Mouse (Mus musculus) kidney, postnatal 25 days (tissue): ENCODE measurements around the gene Fam32a.

Experiments
- DNase-seq, 2 experiments: peaks; one replicate each; pipeline ENCODE4 v3.0.0; 2021; ENCODE audit warnings: mixed read lengths in 2 of 2

Fam32a gene

DNA sequence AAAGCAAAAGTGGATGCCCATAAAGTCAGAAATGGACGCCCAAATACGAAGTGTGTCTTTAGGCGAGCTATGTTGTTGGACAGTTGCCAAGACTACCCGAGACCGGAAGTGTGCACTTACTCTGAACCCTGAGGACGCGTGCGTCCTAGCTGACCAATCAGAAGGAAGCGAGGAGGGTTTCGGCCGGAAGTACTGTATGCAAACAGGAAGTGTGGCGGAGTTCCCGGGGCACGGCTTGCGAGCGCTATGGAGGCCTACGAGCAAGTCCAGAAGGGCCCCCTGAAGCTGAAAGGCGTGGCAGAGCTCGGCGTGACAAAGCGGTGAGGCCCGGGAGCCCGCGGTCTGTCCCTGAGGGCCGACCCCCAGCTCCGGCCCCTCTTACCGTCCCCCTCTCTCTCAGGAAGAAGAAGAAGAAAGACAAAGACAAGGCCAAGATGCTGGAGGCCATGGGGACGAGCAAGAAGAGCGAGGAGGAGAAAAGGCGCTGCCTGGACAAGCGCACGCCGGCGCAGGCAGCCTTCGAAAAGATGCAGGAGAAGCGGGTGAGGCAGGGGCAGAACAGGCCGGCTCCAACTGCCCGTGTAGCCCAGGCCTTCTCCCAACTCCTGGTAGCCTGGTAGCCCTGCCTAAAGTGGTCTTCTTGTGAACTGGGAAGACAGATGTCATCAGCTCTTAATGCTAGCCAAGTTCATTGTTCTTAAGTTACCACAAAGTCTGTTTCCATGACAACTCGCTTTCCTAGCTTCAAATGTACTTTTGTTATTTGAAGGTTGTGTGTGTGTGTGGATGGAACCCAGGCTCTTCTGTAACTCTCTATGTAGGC lies at the start of gene Fam32a:
Gene Fam32a, plus strand, starts transcription at position 190 of the 823 bp plus-strand sequence.
- DNase-seq = peak; percentile 94 to 96

DNA sequence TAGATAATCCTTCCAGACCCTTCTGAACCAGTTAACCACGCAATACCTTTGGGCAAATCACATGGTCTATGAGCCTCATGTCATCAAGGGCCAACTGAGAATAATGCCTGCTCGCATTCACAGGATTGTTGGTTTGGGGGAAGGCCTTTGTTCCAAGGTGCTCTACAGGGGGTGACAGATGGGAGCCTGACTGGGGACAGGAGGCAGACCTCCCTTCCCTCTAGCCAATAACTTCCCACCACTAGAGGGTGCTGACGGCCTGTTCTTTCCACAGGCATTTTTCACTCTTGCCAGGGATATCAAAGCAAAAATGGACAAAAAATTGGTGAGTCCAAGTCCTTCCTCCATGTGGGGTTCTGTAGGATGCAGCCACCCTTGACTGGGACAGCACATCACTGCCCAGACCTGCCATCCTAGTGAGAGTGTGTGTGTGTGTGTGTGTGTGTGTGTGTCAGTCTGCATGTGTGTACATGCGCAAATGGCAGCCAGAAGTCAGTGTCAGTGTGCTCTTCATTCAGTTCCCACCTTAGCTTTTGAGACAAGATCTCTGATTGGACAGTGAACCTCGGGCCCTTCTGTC lies 42.1 kb upstream of the Fam32a start:
- DNase-seq = peak; percentile 59 to 87

DNA sequence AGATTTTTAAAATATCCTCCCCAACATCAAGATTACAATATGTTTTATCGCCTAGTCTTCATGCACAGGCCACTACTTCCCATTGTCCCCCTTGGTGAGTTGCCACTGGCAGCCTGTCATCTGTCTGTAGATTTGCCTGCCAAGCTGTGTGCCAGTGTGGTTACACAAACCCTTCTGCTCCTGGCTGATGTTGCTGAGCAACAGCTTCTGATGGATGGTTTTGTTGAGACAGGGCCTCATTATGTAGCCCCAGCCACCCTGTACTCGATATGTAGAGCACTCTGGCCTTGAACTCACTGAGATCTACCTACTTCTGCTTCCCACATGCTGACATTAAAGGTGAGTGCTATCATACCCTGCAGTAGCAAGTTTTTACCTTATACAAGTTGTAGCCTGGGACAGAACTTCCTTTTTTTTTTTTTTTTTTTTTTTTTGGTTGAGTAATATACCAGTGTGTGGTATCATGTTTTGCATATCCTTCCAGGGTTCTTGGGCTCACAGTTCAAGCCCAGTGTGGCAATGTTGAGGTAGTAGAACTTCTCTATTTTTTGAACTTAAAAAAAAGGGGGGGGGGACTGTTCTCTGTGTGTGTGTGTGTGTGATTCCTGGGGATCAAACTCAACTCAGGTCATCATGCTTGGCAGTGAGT lies 35.9 kb upstream of the Fam32a start:
- no peak for DNase-seq

DNA sequence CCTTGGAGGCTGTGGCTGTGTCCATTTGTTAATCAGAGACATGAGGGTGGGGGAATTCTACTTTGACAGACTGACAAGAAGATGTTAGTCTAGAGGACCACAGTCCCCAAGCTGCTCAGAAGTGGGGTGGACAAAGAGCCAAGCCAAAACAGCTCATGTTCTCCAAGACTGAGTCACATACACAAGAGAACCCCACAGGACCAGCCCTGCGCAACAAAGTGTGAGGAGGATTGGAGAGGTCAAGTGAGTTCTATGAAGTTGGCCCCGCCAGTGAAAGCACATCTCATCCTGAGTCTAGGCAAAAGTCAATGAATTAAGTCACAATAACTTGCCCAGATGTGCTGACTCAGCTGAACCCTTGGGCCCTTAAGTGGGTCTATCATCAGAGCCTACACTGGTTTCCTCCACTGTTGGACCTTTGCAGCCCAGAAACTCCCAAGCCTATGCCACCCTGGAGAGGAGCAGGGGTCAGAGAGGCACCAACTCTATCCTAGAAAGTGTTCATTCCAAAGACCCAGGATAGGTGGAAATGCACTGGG lies 31.7 kb upstream of the Fam32a start:
- DNase-seq = no peak

DNA sequence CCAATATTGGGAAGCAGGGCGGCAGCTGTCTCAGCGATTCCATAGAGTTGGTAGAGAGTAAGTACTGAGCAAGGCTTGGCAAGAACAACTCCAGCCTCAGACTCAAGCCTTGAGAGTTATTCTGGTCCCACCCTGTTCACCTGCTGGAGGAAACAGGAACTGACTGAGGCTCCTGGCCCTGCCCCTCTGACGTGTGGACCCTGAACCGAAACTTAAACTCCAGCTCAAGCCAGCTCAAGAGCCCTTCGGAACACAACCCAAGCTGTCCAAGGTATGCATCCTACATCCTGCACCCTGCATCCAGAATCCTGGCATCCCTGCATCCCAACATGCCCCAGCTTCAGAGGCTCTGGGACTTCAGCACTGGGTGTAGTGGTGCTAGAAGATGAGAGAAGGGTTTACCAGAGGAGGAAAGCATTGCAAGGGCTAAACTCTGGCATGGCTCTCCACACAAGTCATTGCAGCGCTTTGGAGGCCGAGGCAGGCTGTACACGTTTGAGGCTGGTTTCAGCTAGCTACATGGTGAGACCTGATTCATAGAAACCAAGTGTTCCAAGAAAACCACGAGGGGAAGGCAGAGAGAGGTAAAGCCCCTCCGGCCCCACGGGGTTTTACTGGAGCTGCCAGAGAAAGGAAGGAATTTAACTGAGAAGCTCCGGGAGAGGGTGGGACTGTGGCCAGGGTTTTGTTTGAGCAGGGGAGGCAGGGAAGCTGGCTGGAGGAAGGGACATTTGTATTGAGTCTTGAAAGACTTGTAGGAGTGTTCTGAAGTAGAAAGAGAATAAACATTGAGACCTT lies 29.9 kb upstream of the Fam32a start, which contains the start of gene Hsh2d:
Gene Hsh2d, plus strand, starts transcription at position 222 of the 798 bp plus-strand sequence.
- no peak for DNase-seq

DNA sequence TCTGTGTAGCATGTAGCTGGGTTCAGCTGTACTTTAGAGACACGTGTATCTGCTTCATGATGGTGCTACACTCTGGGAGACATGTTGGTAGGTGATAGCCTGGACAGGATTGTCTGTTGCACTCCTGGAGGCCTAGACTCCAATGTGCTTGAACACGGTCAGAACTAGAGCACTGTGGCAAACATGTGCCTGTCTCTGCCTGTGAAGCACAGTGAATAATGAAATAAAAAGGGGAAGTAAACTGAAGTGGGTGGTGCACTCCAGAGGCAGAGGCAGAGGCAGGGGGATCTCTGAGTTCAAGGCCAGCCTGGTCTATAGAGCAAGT lies 29.4 kb upstream of the Fam32a start:
- no peak for DNase-seq

DNA sequence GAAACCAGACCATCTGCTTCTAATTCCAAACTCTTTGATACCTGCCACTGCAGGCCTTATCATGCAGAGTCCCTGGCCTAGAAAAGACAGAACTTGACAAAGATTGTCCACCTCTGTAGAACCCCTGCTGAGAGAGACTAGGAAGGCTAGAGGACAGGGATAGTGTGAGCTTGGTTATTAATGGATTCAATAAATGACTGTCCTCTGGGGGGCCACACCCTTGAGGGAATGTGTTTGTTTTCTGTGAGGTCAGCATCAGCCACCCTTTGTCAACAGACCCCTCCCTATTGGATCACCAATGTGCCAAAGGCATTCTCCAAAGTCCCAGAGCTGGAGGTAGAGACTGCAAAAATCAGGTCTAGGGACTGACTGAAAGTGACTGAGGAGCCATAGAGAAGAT lies 27.5 kb upstream of the Fam32a start:
- DNase-seq = no peak

DNA sequence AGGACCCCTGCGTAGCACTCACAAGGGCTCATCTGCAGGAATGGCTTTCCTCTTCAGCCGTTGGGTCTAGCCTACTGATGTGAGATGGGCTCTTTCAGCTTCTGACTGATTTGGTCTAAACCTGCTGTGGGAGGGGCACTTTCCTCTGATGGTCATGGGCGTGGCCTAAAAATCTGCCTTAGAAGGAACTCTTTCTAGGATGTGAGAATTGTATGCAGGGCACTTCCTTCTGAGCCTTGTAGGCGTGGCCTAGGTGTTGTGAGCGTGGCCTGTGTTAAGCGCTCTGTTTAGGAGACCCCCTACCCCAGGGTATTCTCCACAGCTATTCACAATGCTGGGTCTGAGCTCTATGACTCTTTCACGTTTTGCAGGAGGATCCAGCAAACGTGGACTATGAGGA lies 21.5 kb upstream of the Fam32a start:
- DNase-seq = no peak

DNA sequence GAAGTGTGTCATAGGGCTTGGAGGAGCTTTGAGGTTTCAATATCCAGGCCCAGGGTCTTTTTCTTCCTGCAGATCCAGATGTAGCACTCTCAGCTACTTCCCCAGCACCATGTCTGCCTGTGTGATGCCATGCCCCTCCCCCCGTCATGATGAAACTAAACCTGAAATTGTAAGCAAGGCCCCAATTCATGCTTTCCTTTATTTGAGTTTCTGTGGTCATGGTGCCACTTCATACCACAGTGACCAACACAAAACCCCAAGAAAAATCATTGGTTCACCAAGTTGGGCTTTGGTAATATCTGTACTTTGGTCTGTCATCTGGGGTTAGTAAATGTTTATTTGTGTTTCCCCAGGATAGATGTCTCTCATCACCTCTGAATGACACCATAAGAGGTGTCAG lies 10.9 kb upstream of the Fam32a start:
- DNase-seq = peak in 1 of 2 experiments; percentile 6

DNA sequence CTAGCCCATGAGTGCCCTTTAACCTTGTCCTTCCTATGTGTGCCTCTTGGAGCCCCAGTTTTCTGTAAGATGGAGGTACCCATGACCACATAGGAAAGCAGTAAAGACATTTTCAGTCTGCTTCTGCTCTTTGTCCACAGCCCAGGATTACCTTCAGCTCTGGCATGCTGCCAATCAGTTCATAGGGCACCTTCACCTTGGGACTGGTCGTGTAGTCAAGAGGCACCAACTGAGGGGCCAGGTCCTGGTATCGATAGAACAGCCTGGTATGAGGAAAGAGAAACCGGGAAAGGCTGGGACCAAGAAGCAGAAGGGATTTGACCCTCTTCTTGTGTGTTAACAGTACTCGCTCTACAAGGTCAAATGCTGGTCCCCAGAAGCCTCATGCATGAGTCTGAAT lies 9.3 kb upstream of the Fam32a start:
- DNase-seq = peak; percentile 41 to 45

DNA sequence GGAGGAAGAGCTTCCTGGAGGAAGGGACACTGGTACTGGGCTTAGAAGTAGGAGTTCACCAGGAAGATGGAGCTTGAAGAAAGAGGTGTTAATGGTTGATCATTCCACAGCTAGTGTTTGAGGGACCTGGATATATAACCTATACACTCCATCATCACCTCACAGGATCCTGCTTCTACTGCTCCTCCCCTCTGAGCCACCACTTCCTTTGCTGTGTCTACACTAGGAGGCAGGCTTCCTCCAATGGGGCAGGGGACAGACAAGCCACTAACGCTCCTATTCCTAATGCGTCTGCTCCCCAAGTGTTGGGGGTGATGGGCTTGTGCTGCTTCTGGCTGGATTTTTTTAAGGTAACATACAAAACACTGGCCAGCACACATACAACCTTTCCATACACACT lies 8.8 kb upstream of the Fam32a start:
- peak in 1 of 2 experiments; percentile 5 for DNase-seq

DNA sequence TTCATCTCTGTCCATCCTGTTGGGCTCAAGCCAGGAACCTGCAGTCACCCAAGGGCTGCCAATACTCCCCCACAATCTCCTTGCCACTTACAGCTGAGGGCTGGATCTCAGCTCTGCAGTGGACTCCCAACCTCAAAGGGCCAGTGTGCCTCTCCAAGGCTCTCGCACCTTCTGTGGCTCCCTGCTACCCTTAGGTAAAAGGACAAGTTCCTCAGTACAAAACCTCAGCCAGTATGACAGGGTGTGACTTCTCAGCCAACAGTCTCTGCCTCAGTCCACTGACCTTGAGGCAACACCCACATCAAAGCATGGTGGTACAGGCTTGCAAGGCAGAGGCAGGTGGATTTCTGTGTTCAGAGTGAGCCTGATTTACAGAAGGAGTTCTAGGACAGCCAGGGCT lies 7.7 kb upstream of the Fam32a start:
- DNase-seq = no peak

DNA sequence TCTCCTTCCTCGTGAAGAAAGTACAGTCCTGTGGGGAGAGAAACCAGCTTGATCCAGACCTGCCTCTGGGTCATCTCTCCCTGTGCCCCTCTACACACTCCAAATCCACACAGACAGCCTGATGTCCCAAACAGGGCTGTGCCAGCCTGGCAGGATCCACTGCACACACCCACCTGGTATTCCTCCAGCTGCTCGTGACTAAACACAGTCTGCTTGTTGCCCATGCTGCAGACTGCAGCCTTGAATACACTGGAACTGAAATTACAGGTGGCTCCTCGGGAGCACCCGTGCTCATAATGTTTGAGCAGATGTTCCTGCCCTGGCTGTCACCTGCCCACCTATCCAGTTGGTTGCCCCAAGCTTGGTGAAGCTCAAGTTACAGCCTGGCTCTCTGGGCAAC lies 6.8 kb upstream of the Fam32a start, which contains the start of gene Cib3:
Gene Cib3, minus strand, starts transcription at position 87 of the 400 bp plus-strand sequence.
- DNase-seq = no peak

DNA sequence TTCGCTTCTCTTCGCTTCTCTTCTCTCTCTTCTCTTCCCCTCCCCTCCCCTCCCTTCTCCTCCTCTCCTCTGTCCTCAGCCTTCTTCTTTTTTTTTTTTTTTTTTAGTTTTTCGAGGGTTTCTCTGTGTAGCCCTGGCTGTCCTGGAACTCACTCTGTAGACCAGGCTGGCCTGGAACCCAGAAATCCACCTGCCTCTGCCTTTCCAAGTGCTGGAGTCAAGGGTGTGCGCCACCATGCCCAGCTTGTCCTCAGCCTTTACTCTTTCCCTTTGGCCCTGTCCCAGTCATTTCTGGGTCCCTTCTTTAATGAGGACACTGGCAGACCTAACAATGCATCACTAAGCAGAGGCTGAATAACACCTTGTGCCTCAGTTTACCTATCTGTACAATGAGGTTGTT lies 6.0 kb upstream of the Fam32a start, which contains the start of gene Gm11034:
Gene Gm11034, minus strand, starts transcription at position 101 of the 400 bp plus-strand sequence.
- no peak for DNase-seq

DNA sequence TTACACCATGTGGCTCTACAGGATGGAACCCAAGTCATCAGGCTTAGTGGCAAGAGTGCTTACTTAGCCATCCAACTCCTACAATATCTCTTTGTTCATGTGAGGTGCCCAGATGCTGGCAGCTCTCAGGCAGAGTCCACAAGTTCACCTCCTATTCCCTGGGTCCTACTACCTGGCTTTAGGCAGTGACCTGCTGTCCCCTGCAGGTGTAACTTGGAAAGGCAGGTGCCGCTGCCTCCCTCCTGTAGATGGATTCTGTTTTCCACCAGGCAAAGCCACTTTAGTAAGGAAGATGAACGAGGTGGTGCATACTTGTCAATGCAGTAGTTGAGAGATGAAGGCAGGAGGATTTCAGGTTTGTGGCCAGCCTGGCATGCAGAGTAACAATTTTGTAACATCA lies 4.5 kb upstream of the Fam32a start:
- peak; percentile 67 to 72 for DNase-seq

DNA sequence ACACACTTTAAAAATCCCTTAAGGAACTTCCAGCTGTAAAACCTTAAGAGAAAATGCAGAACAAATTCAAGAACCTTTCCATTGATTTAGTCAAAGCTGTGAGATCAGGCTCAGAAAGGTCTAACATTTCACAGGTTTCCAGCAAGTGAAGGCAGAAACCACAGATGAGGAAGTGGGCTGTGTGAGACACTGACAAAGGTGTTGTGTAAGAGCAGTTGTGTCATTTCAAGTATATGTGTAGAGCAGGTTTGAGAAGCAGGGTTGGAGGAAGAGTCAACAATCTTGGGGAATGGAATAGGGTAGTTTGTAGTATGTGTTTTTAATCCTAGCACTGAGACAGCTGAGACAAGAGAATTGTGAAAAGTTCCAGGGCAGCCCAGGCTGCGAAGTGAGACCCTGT lies 3.7 kb upstream of the Fam32a start:
- no peak for DNase-seq

DNA sequence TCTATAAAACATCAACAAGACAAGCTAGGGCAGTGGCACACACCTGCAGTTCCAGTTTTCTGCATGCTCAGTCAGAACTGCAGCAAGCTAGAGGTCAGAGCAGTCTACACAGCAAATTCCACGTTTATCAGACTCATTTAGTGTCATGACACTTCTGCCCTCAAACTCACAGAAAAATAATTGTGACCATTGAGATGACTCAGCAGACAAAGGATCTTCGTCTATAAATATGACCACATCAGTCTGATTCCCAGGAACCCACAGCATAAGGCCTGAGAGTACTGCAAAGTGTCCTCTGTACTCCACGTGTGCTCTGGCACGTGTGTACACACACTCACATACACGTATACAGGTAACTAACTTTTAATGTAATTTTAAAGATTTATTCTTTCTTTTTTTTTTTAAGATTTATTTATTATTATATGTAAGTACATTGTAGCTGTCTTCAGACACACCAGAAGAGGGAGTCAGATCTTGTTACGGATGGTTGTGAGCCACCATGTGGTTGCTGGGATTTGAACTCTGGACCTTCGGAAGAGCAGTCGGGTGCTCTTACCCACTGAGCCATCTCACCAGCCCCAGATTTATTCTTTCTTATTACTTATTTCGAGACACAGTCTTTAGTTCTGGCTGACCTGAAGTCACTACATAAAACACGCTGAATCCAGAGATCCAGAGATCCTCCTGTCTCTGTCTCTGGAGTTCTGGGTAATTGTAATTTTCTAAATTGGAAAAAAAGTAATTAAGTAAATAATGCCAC lies 569 bp upstream of the Fam32a start:
- DNase-seq = no peak

DNA sequence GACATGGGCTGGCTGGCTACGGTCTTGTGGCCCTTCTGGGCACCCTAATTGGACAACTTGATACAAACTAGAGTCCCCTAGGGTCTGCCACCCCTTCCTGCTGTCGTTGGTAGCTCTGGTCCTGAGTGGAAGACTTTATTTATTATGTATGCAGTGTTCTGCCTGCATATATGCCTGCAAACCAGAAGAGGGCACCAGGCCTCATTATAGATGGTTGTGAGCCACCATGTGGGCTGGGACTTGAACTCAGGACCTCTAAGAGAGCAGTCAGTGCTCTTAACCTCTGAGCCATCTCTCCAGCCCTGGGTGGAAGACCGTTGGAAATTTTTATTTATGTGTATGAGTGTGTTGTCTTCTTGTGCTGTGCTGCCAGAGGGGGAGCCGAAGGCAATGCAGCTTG lies 1.2 kb downstream of the Fam32a start:
- no peak for DNase-seq

DNA sequence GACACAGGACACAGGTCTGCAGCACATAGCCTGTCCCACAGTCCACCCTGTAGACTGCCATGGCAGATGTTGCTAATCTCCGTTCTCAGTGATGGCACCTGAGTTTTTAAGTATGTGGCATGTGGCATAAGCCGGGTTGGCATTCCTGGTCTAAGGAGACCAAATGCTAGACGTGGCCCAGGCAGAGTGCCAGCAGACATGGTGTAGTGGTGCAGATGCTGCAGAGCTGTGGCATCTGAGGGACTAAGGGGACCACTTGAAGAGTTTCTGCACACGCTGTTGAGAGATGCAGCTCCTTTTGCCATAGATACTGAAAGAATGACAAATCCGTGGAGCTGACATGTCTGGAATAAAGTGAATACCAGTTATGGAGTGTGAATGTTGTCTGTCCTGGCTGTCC lies 3.1 kb downstream of the Fam32a start:
- no peak for DNase-seq

DNA sequence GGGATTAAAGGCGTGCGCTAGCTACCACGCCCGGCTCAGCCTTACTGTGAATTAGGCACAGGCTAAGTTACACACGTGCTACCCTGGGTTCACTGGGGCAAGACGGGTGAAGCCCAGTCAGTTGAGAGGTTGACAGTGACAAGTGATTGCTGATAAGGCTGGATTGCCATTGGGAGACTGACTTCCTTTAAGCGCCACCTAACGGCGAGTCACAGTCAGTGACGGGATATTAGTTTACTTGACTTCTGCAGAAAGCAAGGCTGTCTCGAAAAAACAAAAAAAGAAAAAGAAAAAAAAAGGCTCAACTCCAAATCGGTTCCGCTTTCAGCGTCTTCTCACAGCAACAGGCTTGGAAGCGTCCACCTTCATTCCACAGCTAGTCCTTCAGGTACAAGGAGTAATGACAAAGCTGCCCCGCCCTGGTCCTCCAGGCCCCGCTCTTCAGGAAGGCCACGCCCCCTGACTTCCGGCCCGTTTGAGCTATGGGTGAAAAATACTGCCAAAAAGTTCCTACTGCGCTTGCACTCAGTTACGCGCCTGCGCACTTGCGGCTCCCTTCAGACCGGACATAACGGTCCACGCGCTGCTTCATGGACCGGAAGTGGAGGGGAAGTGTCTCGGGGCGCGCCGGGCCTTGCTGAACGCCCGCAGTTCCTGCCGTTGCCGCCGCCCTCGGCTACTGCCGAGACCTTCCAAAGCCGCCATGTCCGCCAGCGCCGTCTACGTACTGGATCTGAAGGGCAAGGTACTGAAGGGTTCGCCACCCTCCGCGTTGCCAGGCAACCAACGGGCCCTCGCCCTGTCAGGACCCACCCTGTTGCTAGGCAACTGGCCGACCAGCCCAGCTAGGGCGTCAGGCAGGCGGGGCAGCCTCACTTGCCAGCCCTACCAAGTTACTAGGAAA lies 20.2 kb downstream of the Fam32a start, which contains the start of gene Ap1m1:
Gene Ap1m1, plus strand, starts transcription at position 520 of the 904 bp plus-strand sequence.
- peak; percentile 99 to 100 for DNase-seq

DNA sequence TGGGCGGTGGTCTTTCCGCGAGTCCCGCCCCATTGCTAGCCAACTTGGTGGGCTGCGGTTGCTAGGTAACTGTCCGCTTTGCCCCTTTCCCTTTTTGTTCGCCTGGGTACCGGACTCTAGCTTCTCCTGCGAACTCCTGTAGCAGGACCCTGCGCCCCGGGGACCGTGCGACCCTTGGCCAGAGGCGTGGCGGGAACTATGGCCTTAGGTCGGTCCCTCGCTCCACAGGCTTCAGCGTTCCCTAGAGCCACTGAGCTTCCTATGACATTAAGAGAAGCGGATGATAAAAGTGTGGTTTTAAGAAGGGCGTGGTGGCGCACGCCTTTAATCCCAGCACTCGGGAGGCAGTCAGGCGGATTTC lies 20.9 kb downstream of the Fam32a start:
- no peak for DNase-seq
